8 mouse cellular contexts compared by ENCODE assay signal in genomic region chr2:85136089-85136488, GRCm38 (mm10). TPM values are rescaled to one million over a fixed set of nuclear protein-coding genes. Genes with fewer than 3 reads are reported as not detected.
DNase-seq lines count a peak whose midpoint lies in the region; ATAC-seq and TF ChIP-seq lines count a peak whose summit lies in the region.

Gene Aplnr (plus strand): TSS chr2:85136225.

- WGBS in embryonic facial prominence, embryonic 14.5 days: 1% methylated on average over 4 of the region's 4 CpGs
- WGBS in hindbrain, embryonic 11.5 days: 12% methylated on average over 4 of the region's 4 CpGs
- 37% methylated on average over 4 of the region's 4 CpGs for WGBS in stomach, postnatal 0 days

- no peaks in the 10 kb centered on the region for H3K27me3 ChIP-seq in embryonic facial prominence, embryonic 14.5 days (replicated peaks; ENCODE audit: control insufficient read depth, insufficient read depth, low read length)
- H3K27me3 ChIP-seq in hindbrain, embryonic 11.5 days (ENCODE audit: control insufficient read depth, insufficient read depth, low read length): no peaks in the 10 kb centered on the region
- H3K27me3 ChIP-seq in stomach, postnatal 0 days (ENCODE audit: control insufficient read depth, insufficient read depth, low read length): no peaks in the 10 kb centered on the region

- H3K4me3 ChIP-seq in embryonic facial prominence, embryonic 14.5 days (ENCODE audit: low read depth, low read length): peak within 1 kb of the TSS; percentile 21
- no peak within 1 kb of the TSS for H3K4me3 ChIP-seq in hindbrain, embryonic 11.5 days (ENCODE audit: low read depth, low read length)
- H3K4me3 ChIP-seq in stomach, postnatal 0 days (ENCODE audit: low read depth, low read length): peak within 1 kb of the TSS; percentile 25

- ATAC-seq in embryonic facial prominence, embryonic 14.5 days (ENCODE audit: low read depth): peak; percentile 61; the same call in 1 of the 2 replicates
- ATAC-seq in hindbrain, embryonic 11.5 days (ENCODE audit: low FRiP score): peak; percentile 29; the same call in 1 of the 2 replicates
- ATAC-seq in stomach, postnatal 0 days (ENCODE audit: low FRiP score, low TSS enrichment): no peak; the same call in 1 of the 2 replicates

- no peaks in the 10 kb centered on the region for H3K36me3 ChIP-seq in embryonic facial prominence, embryonic 14.5 days (ENCODE audit: control insufficient read depth, insufficient read depth, low read length)
- no peaks in the 10 kb centered on the region for H3K36me3 ChIP-seq in hindbrain, embryonic 11.5 days (ENCODE audit: control insufficient read depth, insufficient read depth, low read length)
- no peaks in the 10 kb centered on the region for H3K36me3 ChIP-seq in stomach, postnatal 0 days (ENCODE audit: control insufficient read depth, insufficient read depth, low read length)

- no peak for TF ChIP-seq EP300 in stomach, postnatal 0 days (optimal IDR thresholded peaks at IDR 0.05)

- H3K9ac ChIP-seq in embryonic facial prominence, embryonic 14.5 days (ENCODE audit: low read depth, low read length): peak within 1 kb of the TSS; percentile 37; the same call in 1 of the 2 replicates
- no peak within 1 kb of the TSS for H3K9ac ChIP-seq in hindbrain, embryonic 11.5 days (ENCODE audit: low read depth, low read length)
- H3K9ac ChIP-seq in stomach, postnatal 0 days (ENCODE audit: low read length): 0 out of 2 replicates have a peak within 1 kb of the TSS, but pooled peaks have one; percentile 8

- no peak within 1 kb of the TSS for H3K4me2 ChIP-seq in embryonic facial prominence, embryonic 14.5 days (ENCODE audit: low read depth, low read length)
- no peak within 1 kb of the TSS for H3K4me2 ChIP-seq in hindbrain, embryonic 11.5 days (replicated peaks; ENCODE audit: low read depth, low read length)
- no peak within 1 kb of the TSS for H3K4me2 ChIP-seq in stomach, postnatal 0 days (replicated peaks; ENCODE audit: low read depth)

- no peak within 1 kb of the TSS for H3K27ac ChIP-seq in embryonic facial prominence, embryonic 14.5 days (replicated peaks; ENCODE audit: low read depth, low read length)
- H3K27ac ChIP-seq in hindbrain, embryonic 11.5 days (ENCODE audit: low read depth, low read length): no peak within 1 kb of the TSS
- H3K27ac ChIP-seq in stomach, postnatal 0 days (replicated peaks): 0 out of 2 replicates have a peak within 1 kb of the TSS, but pooled peaks have one; percentile 8

- H3K9me3 ChIP-seq in embryonic facial prominence, embryonic 14.5 days (ENCODE audit: control insufficient read depth, low read length): no peaks in the 10 kb centered on the region
- H3K9me3 ChIP-seq in hindbrain, embryonic 11.5 days (ENCODE audit: control insufficient read depth, low read length): no peaks in the 10 kb centered on the region
- H3K9me3 ChIP-seq in stomach, postnatal 0 days (ENCODE audit: control insufficient read depth, low read length): no peaks in the 10 kb centered on the region

- no peaks in the 10 kb centered on the region for H3K4me1 ChIP-seq in embryonic facial prominence, embryonic 14.5 days (ENCODE audit: control insufficient read depth, insufficient read depth, low read length)
- no peaks in the 10 kb centered on the region for H3K4me1 ChIP-seq in hindbrain, embryonic 11.5 days (replicated peaks; ENCODE audit: control insufficient read depth, insufficient read depth, low read length)
- 0 out of 2 replicates have a peak, but pooled peaks cover 2% of the 10 kb centered on the region for H3K4me1 ChIP-seq in stomach, postnatal 0 days (replicated peaks; ENCODE audit: control insufficient read depth, insufficient read depth)

- no peak for TF ChIP-seq CTCF in stomach, postnatal 0 days (IDR thresholded peaks at IDR 0.05; ENCODE audit: low read depth)

- DNase-seq in adrenal gland, postnatal 14 days: peak; percentile 40
- no peak for DNase-seq in adrenal gland, adult 8-10 months
- peak; percentile 64 for DNase-seq in embryonic facial prominence, embryonic 14.5 days (ENCODE audit: low spot score)
- DNase-seq in hindbrain, embryonic 11.5 days (ENCODE audit: low spot score): no peak
- DNase-seq in lung, adult 18-20 months: peak; percentile 23 to 46
- DNase-seq in stomach, postnatal 0 days (ENCODE audit: low spot score): no peak
- DNase-seq in thymus, postnatal 25 days: no peak
- no peak for DNase-seq in cerebellum, adult 8-10 months

RNA-seq across cellular contexts. Expression of gene Aplnr, which starts in this region (rescaled TPM):
- total RNA-seq in adrenal gland, postnatal 14 days (2021): 96.2 and 97.3 TPM in 2 replicates
- total RNA-seq in adrenal gland, adult 8-10 months (2022): 10 to 100 TPM in 1 of 4 experiments, 1 to 10 TPM in 3; 4.3 to 17.6 (median 8.0) TPM
- polyA plus RNA-seq in embryonic facial prominence, embryonic 14.5 days (2014; fragmentation: Nextera tagmentation; extraction: Ambion mirVana): 62.0 and 63.2 TPM in 2 replicates
- 36.6 and 37.3 TPM in 2 replicates for polyA plus RNA-seq in hindbrain, embryonic 11.5 days (2014; fragmentation: Nextera tagmentation; extraction: Ambion mirVana)
- 25.1 and 28.0 TPM in 2 replicates for polyA plus RNA-seq in stomach, postnatal 0 days (2015; fragmentation: Nextera tagmentation; extraction: Ambion mirVana)

Comparison
In these comparisons a context has a peak if more than half of its experiments do, and no peak if none do; other contexts are left out.
1. DNase-seq: peak in adrenal gland, postnatal 14 days (single experiment), embryonic facial prominence, embryonic 14.5 days (single experiment) and lung, adult 18-20 months (2 of 2); none in adrenal gland, adult 8-10 months (single experiment), hindbrain, embryonic 11.5 days (single experiment), stomach, postnatal 0 days (single experiment), thymus, postnatal 25 days (single experiment) and cerebellum, adult 8-10 months (single experiment).